Mouse (Mus musculus): ENCODE measurements at regions not wholly inside any gene's neighbourhood (a gene's known extent, or its start where the extent isn't known, plus 50 kb on each side); places are given as distances from the start of the nearest gene placed in this dataset.

GRCm38 (mm10) chr11:39678521-39678920, 1016.5 kb downstream of the Mat2b start:
- no peak for TF ChIP-seq CTCF (IDR thresholded peaks at IDR 0.05; ENCODE audit: low read depth)
- TF ChIP-seq EP300 (IDR thresholded peaks at IDR 0.05; ENCODE audit: low read depth): no peak
